Mouse (Mus musculus) erythroid progenitor cell, adult 5-6 weeks (primary cell): ENCODE data around the gene Itm2b. TPM values are rescaled to one million over a fixed set of nuclear protein-coding genes. Genes with fewer than 3 reads are reported as not detected.

Experiments
- ATAC-seq: replicated peaks from 2 replicates; pipeline ENCODE4 v1.8.0; 2016; ENCODE audit warnings: moderate number of reproducible peaks, mild to moderate bottlenecking, moderate TSS enrichment, inconsistent platforms; ENCODE audit not compliant: poor library complexity, low FRiP score, severe bottlenecking
- total RNA-seq, 2 experiments: library from RNA; stranded (forward) in 1 of 2; stranded (reverse) in 1 of 2; fragments of 150-400 nt in 1 of 2; fragments of 186-747, 209-891 nt in 1 of 2; gene quantifications; 2 replicates each; pipeline versions ENCODE4 v1.2.3 to v1.2.4; 2015 to 2017; ENCODE audit warnings: low replicate concordance in 2 of 2

Gene Itm2b
- total RNA-seq (2015; ENCODE audit: low replicate concordance) = 559 and 848 TPM in 2 replicates
- 487 and 545 TPM in 2 replicates for total RNA-seq (2017; ENCODE audit: low replicate concordance)

DNA sequence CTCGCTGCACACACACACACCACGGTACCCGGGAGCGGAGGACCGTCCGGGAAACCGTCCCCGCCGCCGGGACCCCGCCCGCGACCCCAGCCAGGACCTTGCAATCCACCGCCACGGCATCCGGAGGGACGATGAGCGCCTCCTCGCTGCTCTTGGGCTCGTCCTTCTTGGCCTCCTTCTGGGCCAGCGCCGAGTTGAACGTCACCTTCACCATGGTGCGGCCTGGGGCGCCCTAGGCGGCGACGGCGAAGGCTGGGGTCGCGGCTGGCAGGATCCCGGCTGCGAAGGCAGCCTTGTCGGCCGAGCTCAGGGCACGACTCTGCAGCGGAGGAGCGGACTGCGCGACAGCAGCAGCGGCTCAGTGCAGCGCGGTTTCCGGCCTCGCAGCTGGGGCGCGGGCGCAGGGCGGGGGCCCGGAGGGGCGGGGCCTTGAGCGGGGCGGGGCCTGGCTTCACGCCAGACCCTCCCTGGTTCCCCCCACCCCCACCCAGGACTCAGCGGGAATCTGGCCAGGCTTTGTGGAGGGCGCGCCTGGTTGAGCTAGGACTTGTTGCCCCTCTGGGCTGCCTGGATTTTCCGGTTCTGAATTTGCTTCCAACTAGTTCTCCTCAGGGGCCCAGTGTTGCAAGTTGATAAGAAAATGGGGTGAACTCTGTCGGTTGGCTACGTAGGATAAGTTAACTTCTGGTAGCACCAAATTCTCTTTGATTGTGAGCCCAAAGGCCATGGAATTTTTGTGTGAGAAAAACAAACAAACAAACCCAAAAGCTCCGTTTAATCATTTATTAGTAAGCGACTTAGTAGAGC lies at the start of gene Itm2b:
Gene Itm2b (minus strand): TSS at position 377 of the 807 bp plus-strand sequence.
- peak; percentile 77 for ATAC-seq

DNA sequence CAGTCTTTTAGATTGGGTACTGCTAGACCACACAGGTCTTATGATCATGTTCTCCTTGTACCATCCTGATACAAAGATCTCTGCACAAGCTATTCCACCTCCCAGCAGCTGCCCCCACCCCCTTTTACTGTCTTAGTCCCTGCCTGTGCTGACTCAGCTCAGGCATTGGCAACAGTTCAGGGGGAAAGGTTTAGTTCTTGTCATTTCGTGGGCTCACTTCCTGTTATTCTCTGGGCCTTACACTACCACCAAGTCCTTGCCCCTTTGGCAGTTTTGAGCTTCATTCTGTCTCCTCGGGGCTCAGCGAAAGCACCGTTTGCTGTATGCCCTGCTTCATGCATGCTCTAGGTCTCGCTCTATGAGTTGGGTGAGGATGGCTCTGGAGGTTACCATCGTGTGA lies 48.4 kb upstream of the Itm2b start:
- no peak for ATAC-seq

DNA sequence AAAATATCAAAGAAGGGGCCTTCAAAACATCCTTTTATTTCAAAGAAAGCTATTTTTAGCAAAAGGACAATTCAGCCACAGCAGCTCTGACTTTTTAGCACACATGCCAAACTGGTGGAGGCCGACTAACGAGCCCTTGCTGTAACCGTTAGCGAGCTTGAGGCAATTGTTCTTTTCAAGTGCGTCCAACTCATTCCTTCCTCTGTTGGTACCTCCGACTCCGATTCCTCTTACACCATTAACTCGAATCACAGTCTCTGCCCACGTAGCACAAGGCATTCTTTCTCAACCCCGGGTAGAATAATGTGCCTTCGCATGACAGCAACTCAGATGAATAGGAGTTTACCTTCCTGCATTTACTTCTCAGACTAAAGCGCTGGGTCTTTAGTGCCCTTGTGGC lies 45.5 kb upstream of the Itm2b start:
- no peak for ATAC-seq

DNA sequence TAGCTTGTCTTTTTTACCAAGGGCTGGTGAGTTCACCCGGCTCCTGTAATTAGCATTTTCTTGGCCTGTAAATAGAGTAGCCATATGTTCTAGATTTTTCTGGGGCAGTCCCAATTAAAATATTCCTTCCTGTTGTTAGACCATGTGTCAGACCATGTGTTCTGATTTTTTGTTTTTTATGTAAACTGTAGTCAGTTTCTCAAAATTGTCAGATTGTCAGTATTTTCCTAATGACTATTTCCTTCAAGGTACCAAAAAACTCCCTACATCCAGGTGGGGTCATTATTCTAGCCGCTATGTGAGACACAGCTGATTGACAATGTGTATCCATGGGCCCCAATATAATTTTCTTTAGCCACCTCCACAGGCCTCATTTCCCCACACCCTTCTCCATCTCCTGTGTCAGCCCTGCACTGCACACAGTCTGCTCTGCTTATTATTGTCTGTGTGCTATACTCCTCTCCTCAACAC lies 40.5 kb upstream of the Itm2b start:
- no peak for ATAC-seq

DNA sequence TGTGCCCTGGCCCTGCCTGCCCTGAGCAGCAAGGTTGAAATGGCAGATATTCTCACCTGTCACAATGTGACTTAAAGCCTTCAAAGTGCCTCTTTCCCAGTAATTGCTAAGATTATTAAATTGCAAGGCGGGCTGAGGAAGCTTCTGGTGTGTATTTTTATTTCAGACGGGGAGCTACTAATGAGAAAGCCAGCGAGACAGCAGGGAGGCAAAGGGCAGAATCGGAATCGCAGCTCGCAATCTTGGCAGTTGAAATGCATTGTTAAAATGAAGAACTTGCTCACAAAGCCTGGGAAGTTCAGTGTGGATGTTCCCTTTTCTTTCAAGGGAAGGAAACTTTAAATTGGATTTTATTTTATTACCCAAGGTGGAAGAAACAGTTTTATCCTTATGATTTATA lies 39.9 kb upstream of the Itm2b start:
- ATAC-seq = no peak

GRCm38 (mm10) chr14:73423542-73423941 lies 38.5 kb upstream of the Itm2b start:
- no peak for ATAC-seq

GRCm38 (mm10) chr14:73422621-73423020 lies 37.5 kb upstream of the Itm2b start:
- no peak for ATAC-seq

- no peak for ATAC-seq
These were observed 36.5 kb upstream of the Itm2b start for GRCm38 (mm10) chr14:73421580-73421979.

DNA sequence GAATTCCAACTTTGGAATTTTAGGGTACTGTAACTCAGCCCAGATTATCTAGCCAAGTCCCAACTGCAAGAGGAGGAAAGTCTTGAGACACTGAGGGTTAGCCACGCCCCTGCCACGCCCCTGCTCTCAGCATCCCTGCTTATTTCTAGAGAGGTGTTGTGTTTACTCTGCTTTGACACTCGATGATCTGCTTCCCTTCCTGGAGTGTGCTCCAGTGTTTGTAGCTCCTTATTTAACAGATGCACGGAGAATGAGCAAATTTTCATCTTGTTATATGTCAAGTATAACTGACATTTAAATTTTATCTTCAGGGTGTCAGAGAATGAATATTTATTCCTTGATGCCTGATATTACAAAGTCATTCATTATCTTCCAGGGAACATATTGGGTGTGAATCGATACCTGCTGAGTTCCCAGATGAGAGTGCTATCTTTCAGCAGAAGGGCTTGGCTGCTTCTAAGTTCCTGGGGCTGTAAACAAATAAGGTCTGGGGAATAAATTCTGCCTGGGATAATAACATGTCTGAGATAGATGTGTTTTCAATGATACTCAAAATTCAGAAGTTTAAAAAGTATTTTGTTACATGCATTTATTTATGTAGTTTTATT lies 35.2 kb upstream of the Itm2b start:
- ATAC-seq = no peak

- no peak for ATAC-seq
These were observed 31.4 kb upstream of the Itm2b start for GRCm38 (mm10) chr14:73416511-73416910.

- ATAC-seq = no peak
These were observed 30.4 kb upstream of the Itm2b start for GRCm38 (mm10) chr14:73415376-73416035.

- ATAC-seq = no peak
These were observed 26.6 kb upstream of the Itm2b start for GRCm38 (mm10) chr14:73411729-73412128.

DNA sequence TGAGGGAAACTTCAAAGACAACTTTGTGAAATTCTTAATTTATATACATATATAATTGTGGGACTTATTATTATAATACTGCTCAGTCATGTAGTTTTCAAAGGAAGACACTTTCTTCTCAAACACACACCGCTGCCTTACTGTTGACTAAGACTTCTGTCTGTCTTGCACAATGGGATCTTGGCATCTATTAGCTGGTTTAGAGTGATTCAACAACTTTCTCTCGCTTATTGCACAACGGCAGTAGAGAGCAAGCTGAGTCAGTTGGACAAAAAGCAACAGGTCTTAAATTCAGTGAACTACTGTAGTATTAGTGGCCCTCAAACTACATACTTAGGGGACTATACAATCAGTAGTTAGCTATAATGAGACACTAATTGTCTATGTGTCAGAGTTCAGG lies 25.0 kb upstream of the Itm2b start:
- no peak for ATAC-seq

GRCm38 (mm10) chr14:73408223-73408845 lies 23.2 kb upstream of the Itm2b start:
- no peak for ATAC-seq

DNA sequence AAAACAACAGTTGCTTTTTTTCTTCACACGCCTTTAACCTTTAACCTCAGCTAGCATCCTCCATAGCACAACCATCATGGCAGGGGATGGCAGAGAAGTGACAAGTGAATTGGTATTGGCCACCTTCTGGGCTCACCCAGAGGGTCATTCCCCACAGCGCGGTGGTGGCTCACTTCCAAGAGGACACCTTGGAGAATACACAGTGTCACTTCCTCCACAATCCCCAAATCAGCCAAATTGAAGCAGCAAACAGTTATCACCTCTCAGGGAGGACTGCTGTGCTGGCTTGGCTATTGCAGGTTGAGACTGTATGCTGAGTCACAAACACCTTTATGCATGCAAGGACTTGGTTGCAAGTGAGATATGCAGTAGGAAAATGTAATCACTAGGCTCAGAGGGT lies 18.9 kb upstream of the Itm2b start:
- no peak for ATAC-seq

- no peak for ATAC-seq
These were observed 18.3 kb upstream of the Itm2b start for GRCm38 (mm10) chr14:73403351-73403750.

DNA sequence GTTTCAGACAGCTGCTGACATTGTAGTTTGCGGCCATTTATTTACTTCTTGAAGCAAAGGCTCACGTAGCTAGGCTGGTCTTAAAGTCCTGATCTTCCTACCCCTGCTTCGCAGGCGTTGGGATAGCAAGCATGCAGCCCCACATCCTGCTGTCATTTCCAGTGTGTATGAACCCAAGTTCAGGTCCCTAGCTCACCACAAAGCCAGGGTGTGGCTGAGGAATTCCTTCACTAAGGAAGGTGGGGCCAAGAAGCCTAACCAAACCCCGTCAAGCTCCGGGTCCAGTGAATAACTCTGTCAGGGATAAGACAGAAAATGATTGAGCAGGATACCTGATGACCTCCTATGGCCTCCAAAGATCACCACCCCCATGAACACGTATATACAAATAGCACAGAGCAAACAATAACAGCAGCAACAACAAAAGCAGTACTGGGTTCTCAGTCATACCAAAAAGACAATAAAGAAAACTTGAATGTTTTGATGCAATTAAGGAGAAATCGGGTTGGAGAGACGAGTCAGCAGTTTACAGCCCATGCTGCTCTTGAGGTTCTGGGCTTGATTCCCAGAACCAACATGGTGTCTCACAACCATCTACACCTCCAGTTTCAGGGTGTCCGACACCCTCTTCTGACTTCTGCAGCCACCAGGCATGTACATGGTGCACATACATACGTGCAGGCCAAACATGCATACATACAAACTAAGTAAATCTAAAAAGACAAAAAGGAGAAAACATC lies 17.4 kb upstream of the Itm2b start:
- ATAC-seq = no peak

DNA sequence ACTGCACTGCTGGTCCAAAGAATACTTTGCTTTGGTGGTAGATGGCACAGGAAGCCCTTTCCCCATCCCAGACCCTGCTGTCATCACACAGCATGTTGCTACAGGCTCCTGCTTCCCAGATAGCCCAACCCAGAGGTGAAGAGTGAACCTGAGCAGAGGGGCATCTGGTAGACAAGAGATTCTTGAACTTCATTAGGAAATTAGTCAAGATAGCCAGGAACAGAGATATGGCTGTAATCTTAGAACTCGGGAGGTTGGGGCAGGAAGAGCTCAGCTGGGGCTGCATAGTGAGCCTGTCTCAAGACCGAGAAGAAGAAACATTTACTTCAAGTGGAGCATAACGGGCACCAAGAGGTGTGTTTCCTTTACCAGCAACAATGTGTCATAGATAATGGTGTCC lies 16.3 kb upstream of the Itm2b start:
- 0 out of 2 replicates have a peak, but pooled peaks have one; percentile 42 for ATAC-seq

GRCm38 (mm10) chr14:73399866-73400618 lies 15.0 kb upstream of the Itm2b start:
- no peak for ATAC-seq
